Mouse (Mus musculus) small intestine, adult 2 months (tissue): ENCODE results near the gene Rpl26. TPM values are rescaled to one million over a fixed set of nuclear protein-coding genes. Genes with fewer than 3 reads are reported as not detected.

Source experiments
- H3K27ac ChIP-seq: fragments of 200-500 bp; 2 replicates; pipeline ENCODE4 v1.5.1; 2012; ENCODE audit warnings: low read depth, low read length, control low read depth, inconsistent platforms; ENCODE audit not compliant: insufficient read depth
- H3K27me3 ChIP-seq: fragments of 200-500 bp; 2 replicates; pipeline ENCODE4 v1.6.1; 2012; ENCODE audit warnings: mild to moderate bottlenecking, moderate library complexity, low read length, inconsistent platforms; ENCODE audit not compliant: control insufficient read depth, insufficient read depth
- H3K36me3 ChIP-seq: fragments of 200-500 bp; 2 replicates; pipeline ENCODE4 v1.6.1; 2012; ENCODE audit warnings: mild to moderate bottlenecking, low read length, control low read depth, inconsistent platforms; ENCODE audit not compliant: control insufficient read depth, insufficient read depth
- H3K4me1 ChIP-seq: fragments of 200-500 bp; 2 replicates; pipeline ENCODE4 v1.6.1; 2012; ENCODE audit warnings: low read length, inconsistent platforms, mixed read lengths; ENCODE audit not compliant: control insufficient read depth, insufficient read depth, insufficient read length
- H3K4me3 ChIP-seq: fragments of 200-500 bp; 2 replicates; pipeline ENCODE4 v1.5.1; 2012; ENCODE audit warnings: low read depth, mild to moderate bottlenecking, control low read depth, inconsistent platforms, low read length, moderate library complexity
- CTCF ChIP-seq: fragments of 200-500 bp; IDR thresholded peaks from 2 replicates; pipeline ENCODE4 v1.5.1; 2012; ENCODE audit warnings: low read depth, mild to moderate bottlenecking, control low read depth, inconsistent platforms, low read length, moderate library complexity, mixed read lengths; ENCODE audit not compliant: insufficient replicate concordance, insufficient read length; ENCODE audit errors: extremely low read depth
- POLR2A ChIP-seq: fragments of 200-500 bp; IDR thresholded peaks from 2 replicates; pipeline ENCODE4 v1.6.1; 2012; ENCODE audit warnings: low read depth, mild to moderate bottlenecking, control low read depth, inconsistent platforms, low read length, moderate library complexity
- WGBS: fragments of 180-500 bp; shearing (Covaris S2); methylation state at CpG from one replicate; pipeline ENCODE4 v1.1.7; 2018; 5-methylcytosine and 5-hydroxymethylcytosine counted together
- polyA plus RNA-seq: library from polyadenylated mRNA; depleted of rRNA; stranded (reverse); fragments of >200 nt; gene quantifications from 2 replicates; pipeline ENCODE4 v1.2.3, GENCODE M21; 2012; rRNA removed

Gene Rpl26
- polyA plus RNA-seq: 513 and 614 TPM in 2 replicates

GRCm38 (mm10) chr11:68901351-68902046 is at the start of gene Rpl26:
Gene Rpl26 (plus strand): TSS chr11:68901583.
- TF ChIP-seq POLR2A (peak; percentile 80), CTCF (peak; percentile 97)
- Histone ChIP-seq H3K4me3 (peak within 1 kb of the TSS; percentile 94), H3K27ac (peak within 1 kb of the TSS; percentile 49), H3K27me3 (no peaks in the 10 kb centered on the region), H3K4me1 (peaks cover 5% of the 10 kb centered on the region), H3K36me3 (peaks cover 30% of the 10 kb centered on the region)
- WGBS: under 1% methylated on average over 52 of the region's 52 CpGs

DNA sequence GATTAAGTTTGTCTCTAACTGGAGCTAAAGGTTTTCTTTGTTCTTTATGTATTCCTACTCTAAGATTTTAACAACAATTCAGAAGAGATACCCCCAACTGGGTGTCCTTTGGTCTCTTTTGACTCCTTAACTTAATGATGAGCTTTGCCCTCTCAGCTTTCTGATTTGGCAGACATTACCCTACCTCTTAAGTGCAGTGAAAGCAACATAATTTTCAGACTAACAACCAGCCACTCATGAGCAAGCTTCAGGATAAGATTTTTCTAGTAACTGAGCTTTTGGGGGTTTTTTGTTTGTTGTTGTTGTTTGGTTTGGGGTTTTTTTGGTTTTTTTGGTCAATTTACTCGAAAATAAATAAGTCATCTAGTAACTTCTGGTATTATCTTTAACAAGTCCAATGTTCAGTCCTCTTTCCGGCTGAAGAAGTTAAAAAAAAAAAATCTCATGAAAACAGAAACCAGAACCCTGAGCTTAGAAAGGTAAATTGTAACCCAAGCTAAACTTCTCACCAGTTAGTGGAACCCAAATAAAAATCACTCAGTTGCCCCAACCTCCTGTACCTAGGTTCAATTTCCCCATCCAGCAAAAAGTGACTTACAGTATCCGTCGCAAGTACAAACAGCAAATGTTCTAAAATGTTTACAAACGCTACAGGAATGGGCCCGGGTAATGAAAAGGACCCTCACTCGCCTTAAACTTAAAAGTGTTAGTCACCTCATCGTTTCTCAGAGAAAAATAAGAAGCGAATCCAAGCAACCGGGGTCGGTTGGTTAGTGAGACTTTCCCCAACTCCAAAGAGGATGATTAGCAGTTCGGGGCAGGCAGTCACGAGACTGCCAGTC is 49.5 kb upstream of the Rpl26 start:
- H3K27ac ChIP-seq: peak overlapping the region; percentile 93
- H3K27me3 ChIP-seq: no peaks in the 10 kb centered on the region
- WGBS: under 1% methylated on average over 13 of the region's 13 CpGs
- no peaks in the 10 kb centered on the region for H3K36me3 ChIP-seq
- peak overlapping the region; percentile 81 for H3K4me3 ChIP-seq
- TF ChIP-seq CTCF (no peak), POLR2A (no peak)
- peaks cover 15% of the 10 kb centered on the region; the same call in 1 of the 2 replicates for H3K4me1 ChIP-seq

- H3K27ac ChIP-seq: peak overlapping the region; percentile 93
- H3K27me3 ChIP-seq: no peaks in the 10 kb centered on the region
- H3K4me1 ChIP-seq: peaks cover 15% of the 10 kb centered on the region; the same call in 1 of the 2 replicates
- H3K36me3 ChIP-seq: no peaks in the 10 kb centered on the region
- under 1% methylated on average over 36 of the region's 36 CpGs for WGBS
- TF ChIP-seq POLR2A (no peak), CTCF (no peak)
- H3K4me3 ChIP-seq: peak overlapping the region; percentile 81
Observed at GRCm38 (mm10) chr11:68852486-68852901, 48.9 kb upstream of the Rpl26 start.

DNA sequence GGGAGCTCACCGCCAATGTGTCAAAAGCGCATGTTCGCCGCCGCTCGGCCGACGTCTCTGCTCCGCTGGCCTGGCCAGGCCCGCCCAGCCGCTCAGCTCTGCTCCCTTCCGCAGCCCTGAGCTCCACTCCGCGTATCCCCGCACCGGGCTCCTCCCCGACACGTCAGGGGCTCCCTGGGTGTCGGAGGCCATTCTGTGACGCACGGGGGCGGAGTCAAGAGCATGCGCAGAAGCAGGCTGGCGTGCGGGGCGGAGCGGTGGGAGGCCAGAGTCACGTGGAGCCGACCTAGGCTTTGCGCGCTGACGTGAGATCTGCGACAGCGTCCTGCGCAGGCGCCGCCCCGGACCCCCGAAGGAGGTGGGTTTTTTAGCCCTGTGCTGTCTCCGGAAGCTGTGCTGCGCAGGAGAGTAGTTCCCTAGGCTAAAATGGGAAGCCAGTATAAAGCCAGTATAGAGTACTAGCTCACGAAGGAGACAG is 48.4 kb upstream of the Rpl26 start:
- H3K27ac ChIP-seq: peak overlapping the region; percentile 93
- peak overlapping the region; percentile 81 for H3K4me3 ChIP-seq
- no peaks in the 10 kb centered on the region for H3K27me3 ChIP-seq
- no peaks in the 10 kb centered on the region for H3K36me3 ChIP-seq
- WGBS: under 1% methylated on average over 42 of the region's 42 CpGs
- H3K4me1 ChIP-seq: peaks cover 15% of the 10 kb centered on the region; the same call in 1 of the 2 replicates
- TF ChIP-seq POLR2A (peak; percentile 98), CTCF (no peak)

GRCm38 (mm10) chr11:68853611-68854401 is 47.6 kb upstream of the Rpl26 start:
- 15% methylated on average over 14 of the region's 14 CpGs for WGBS
- Histone ChIP-seq H3K36me3 (no peaks in the 10 kb centered on the region), H3K27me3 (no peaks in the 10 kb centered on the region), H3K27ac (peak overlapping the region; percentile 79), H3K4me3 (no peak overlapping the region), H3K4me1 (peaks cover 15% of the 10 kb centered on the region; the same call in 1 of the 2 replicates)
- no peak for TF ChIP-seq CTCF
- TF ChIP-seq POLR2A: no peak

DNA sequence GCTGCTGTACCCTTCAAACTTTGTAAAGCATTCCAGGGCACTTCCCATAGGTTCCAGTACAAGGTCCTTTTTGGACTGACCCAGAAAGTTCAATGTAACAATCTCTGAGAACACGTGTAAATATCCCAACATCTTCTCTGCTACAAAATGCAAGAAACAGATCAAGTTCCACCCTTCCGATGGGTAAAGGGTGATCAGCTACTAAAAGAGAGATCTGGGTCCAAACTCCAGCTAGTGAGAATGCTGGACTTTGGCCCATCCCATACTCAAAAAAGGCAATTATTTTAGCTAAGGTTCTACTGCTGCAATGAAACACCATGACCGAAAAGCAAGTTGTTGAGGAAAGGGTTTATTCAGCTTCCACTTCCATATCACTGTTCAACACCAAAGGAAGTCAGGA is 46.8 kb upstream of the Rpl26 start:
- Histone ChIP-seq H3K4me1 (peaks cover 15% of the 10 kb centered on the region; the same call in 1 of the 2 replicates), H3K27me3 (no peaks in the 10 kb centered on the region), H3K4me3 (no peak overlapping the region), H3K36me3 (no peaks in the 10 kb centered on the region), H3K27ac (no peak overlapping the region; the same call in 1 of the 2 replicates)
- TF ChIP-seq CTCF (no peak), POLR2A (no peak)
- 40% methylated on average over 3 of the region's 3 CpGs for WGBS
